8 mouse cellular contexts compared by ENCODE assay signal in the genomic region with DNA sequence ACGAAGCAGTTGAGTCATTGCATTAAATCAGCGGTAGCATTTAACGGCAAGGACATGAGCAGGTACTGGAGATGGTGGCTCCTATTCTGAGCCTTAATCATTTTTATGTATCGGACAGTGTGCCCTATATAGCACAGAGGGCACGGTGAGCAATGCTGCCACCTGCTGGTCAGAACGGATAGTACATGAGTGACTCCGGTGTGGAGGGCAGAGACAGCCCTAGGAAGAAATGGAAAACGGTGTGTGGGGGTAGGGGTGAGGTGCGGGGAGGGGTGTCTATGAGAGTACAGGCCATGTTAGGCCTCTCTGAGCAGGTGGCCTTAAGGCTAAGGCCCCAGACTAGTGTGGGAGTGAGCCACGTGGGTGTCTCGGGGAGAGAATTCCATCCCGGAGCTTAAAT. TPM values are rescaled to one million over a fixed set of nuclear protein-coding genes. Genes with fewer than 3 reads are reported as not detected.
DNase-seq lines count a peak whose midpoint lies in the region; ATAC-seq and TF ChIP-seq lines count a peak whose summit lies in the region.

No protein-coding gene starts in this region.

- TF ChIP-seq POLR2A in thymus, adult 2 months (IDR thresholded peaks at IDR 0.05; ENCODE audit: control insufficient read depth, extremely low read depth, insufficient read depth, low read length, poor library complexity) = no peak

- H3K4me3 ChIP-seq in intestine, postnatal 0 days (ENCODE audit: low read depth, low read length) = no peak overlapping the region
- no peak overlapping the region for H3K4me3 ChIP-seq in liver, embryonic 14.5 days (ENCODE audit: insufficient read depth in 1 of 2, low read depth in 2 of 2, low read length in 2 of 2)
- H3K4me3 ChIP-seq in neural tube, embryonic 11.5 days (ENCODE audit: low read depth, low read length) = no peak overlapping the region
- no peak overlapping the region for H3K4me3 ChIP-seq in thymus, adult 2 months (ENCODE audit: control insufficient read depth, insufficient read depth, low read length)

- H3K9ac ChIP-seq in intestine, postnatal 0 days (ENCODE audit: low read depth, low read length) = no peak overlapping the region
- H3K9ac ChIP-seq in liver, embryonic 14.5 days (replicated peaks) = no peak overlapping the region
- no peak overlapping the region for H3K9ac ChIP-seq in neural tube, embryonic 11.5 days (ENCODE audit: low read length)

- TF ChIP-seq CTCF in intestine, postnatal 0 days (IDR thresholded peaks at IDR 0.05; ENCODE audit: low read depth) = peak; percentile 91
- peak; percentile 97 for TF ChIP-seq CTCF in liver, embryonic 14.5 days (IDR thresholded peaks at IDR 0.05; ENCODE audit: low read depth)
- TF ChIP-seq CTCF in thymus, adult 2 months (IDR thresholded peaks at IDR 0.05; ENCODE audit: borderline replicate concordance, control insufficient read depth, extremely low read depth, insufficient read depth, low read length, poor library complexity) = peak; percentile 63; the same call in 1 of the 2 replicates

- H3K4me1 ChIP-seq in intestine, postnatal 0 days (replicated peaks; ENCODE audit: control insufficient read depth, insufficient read depth, low read length) = no peaks in the 10 kb centered on the region
- 0 out of 4 replicates have a peak, but pooled peaks cover 0 to 2% of the 10 kb centered on the region in 2 experiments for H3K4me1 ChIP-seq in liver, embryonic 14.5 days (replicated peaks; ENCODE audit: control insufficient read depth in 2 of 2, insufficient read depth in 2 of 2, low read length in 1 of 2)
- H3K4me1 ChIP-seq in neural tube, embryonic 11.5 days (ENCODE audit: control insufficient read depth, insufficient read depth, low read length) = no peaks in the 10 kb centered on the region; the same call in 1 of the 2 replicates
- H3K4me1 ChIP-seq in thymus, adult 2 months (replicated peaks; ENCODE audit: control insufficient read depth, insufficient read depth, low read length) = no peaks in the 10 kb centered on the region

- H3K36me3 ChIP-seq in intestine, postnatal 0 days (ENCODE audit: control insufficient read depth, insufficient read depth) = peaks cover 16% of the 10 kb centered on the region; the same call in 1 of the 2 replicates
- H3K36me3 ChIP-seq in liver, embryonic 14.5 days (replicated peaks; ENCODE audit: control insufficient read depth, insufficient read depth, low read depth) = peaks cover 19% of the 10 kb centered on the region
- no peaks in the 10 kb centered on the region; the same call in 1 of the 2 replicates for H3K36me3 ChIP-seq in neural tube, embryonic 11.5 days (ENCODE audit: control insufficient read depth, insufficient read depth, low read length)
- no peaks in the 10 kb centered on the region for H3K36me3 ChIP-seq in thymus, adult 2 months (ENCODE audit: control insufficient read depth, insufficient read depth, low read length)

- peak; percentile 36; the same call in 1 of the 2 replicates for ATAC-seq in intestine, postnatal 0 days
- peak; percentile 61; the same call in 1 of the 2 replicates for ATAC-seq in liver, embryonic 14.5 days (ENCODE audit: insufficient read depth)
- ATAC-seq in neural tube, embryonic 11.5 days (ENCODE audit: insufficient read depth, low FRiP score, low TSS enrichment) = peak; percentile 71; the same call in 1 of the 2 replicates

- DNase-seq in A20 (ENCODE audit: low read depth, low spot score) (peak; percentile 65), R1 (ENCODE audit: low read depth, low spot score) (peak; percentile 78)
- peak; percentile 71 to 74 for DNase-seq in cerebellum, postnatal 36 days
- DNase-seq in gastrocnemius, postnatal 10 days = peak; percentile 73
- peak in 1 of 3 experiments; percentile 40 for DNase-seq in liver, embryonic 14.5 days (ENCODE audit: low read depth in 3 of 3, low spot score in 3 of 3)
- DNase-seq in neural tube, embryonic 11.5 days (ENCODE audit: low spot score) = peak; percentile 77
- peak; percentile 67 for DNase-seq in thymus, adult 2 months

- TF ChIP-seq EP300 in liver, embryonic 14.5 days (IDR thresholded peaks at IDR 0.05; ENCODE audit: low read depth) = no peak

- H3K9me3 ChIP-seq in intestine, postnatal 0 days (ENCODE audit: control insufficient read depth) = no peaks in the 10 kb centered on the region
- no peaks in the 10 kb centered on the region for H3K9me3 ChIP-seq in liver, embryonic 14.5 days (ENCODE audit: control insufficient read depth, low read length)
- no peaks in the 10 kb centered on the region for H3K9me3 ChIP-seq in neural tube, embryonic 11.5 days (ENCODE audit: control insufficient read depth, low read length)

- H3K4me2 ChIP-seq in intestine, postnatal 0 days (replicated peaks; ENCODE audit: low read depth) = no peak overlapping the region
- H3K4me2 ChIP-seq in liver, embryonic 14.5 days (ENCODE audit: low read depth) = no peak overlapping the region
- H3K4me2 ChIP-seq in neural tube, embryonic 11.5 days (ENCODE audit: low read depth) = no peak overlapping the region

- no peaks in the 10 kb centered on the region for H3K27me3 ChIP-seq in intestine, postnatal 0 days (replicated peaks; ENCODE audit: control insufficient read depth, insufficient read depth, low read length)
- no peaks in the 10 kb centered on the region for H3K27me3 ChIP-seq in liver, embryonic 14.5 days (ENCODE audit: control insufficient read depth, insufficient read depth, low read length)
- H3K27me3 ChIP-seq in neural tube, embryonic 11.5 days (ENCODE audit: control insufficient read depth, insufficient read depth, low read length) = no peaks in the 10 kb centered on the region
- no peaks in the 10 kb centered on the region for H3K27me3 ChIP-seq in thymus, adult 2 months (ENCODE audit: control insufficient read depth, insufficient read depth, low read length)

- H3K27ac ChIP-seq in intestine, postnatal 0 days (ENCODE audit: low read depth, low read length) = no peak overlapping the region
- no peak overlapping the region for H3K27ac ChIP-seq in liver, embryonic 14.5 days
- H3K27ac ChIP-seq in neural tube, embryonic 11.5 days (ENCODE audit: low read depth, low read length) = no peak overlapping the region
- H3K27ac ChIP-seq in thymus, adult 2 months (ENCODE audit: control insufficient read depth, insufficient read depth, low read length) = no peak overlapping the region

- 25% methylated on average over 12 of the region's 12 CpGs for WGBS in intestine, postnatal 0 days
- 27% methylated on average over 12 of the region's 12 CpGs for WGBS in liver, embryonic 14.5 days (ENCODE audit: insufficient replicate concordance)
- WGBS in neural tube, embryonic 11.5 days = 33% methylated on average over 12 of the region's 12 CpGs
- 40% methylated on average over 12 of the region's 12 CpGs for WGBS in thymus, adult 2 months

RNA-seq across cellular contexts. Expression of a gene that starts 26.8 kb away (rescaled TPM):
- total RNA-seq in gastrocnemius, postnatal 10 days (2021) = 10 to 100 TPM; 11.5 to 15.3 TPM
- polyA plus RNA-seq in intestine, postnatal 0 days (2015; fragmentation: Nextera tagmentation; extraction: Ambion mirVana) = 8.7 and 12.3 TPM in 2 replicates
- 66.6 and 75.0 TPM in 2 replicates for polyA plus RNA-seq in liver, embryonic 14.5 days (2012; rRNA removed)
- 68.1 and 74.2 TPM in 2 replicates for polyA plus RNA-seq in liver, embryonic 14.5 days (2014; fragmentation: Nextera tagmentation; extraction: Ambion mirVana)
- polyA plus RNA-seq in neural tube, embryonic 11.5 days (2014; fragmentation: Nextera tagmentation; extraction: Ambion mirVana) = 32.7 and 34.0 TPM in 2 replicates
- 24.1 and 27.2 TPM in 2 replicates for polyA plus RNA-seq in thymus, adult 2 months (2012; rRNA removed)

RNA-seq across cellular contexts. Expression of a gene that starts 28.3 kb away (rescaled TPM):
- total RNA-seq in gastrocnemius, postnatal 10 days (2021) = under 1 TPM; 0.07 to 0.25 TPM
- polyA plus RNA-seq in intestine, postnatal 0 days (2015; fragmentation: Nextera tagmentation; extraction: Ambion mirVana) = 0.13 and 0.34 TPM in 2 replicates
- polyA plus RNA-seq in liver, embryonic 14.5 days (2012; rRNA removed) = 0.01 and 0.04 TPM in 2 replicates
- not detected in 2 replicates for polyA plus RNA-seq in liver, embryonic 14.5 days (2014; fragmentation: Nextera tagmentation; extraction: Ambion mirVana)
- polyA plus RNA-seq in neural tube, embryonic 11.5 days (2014; fragmentation: Nextera tagmentation; extraction: Ambion mirVana) = 2.9 TPM in 2 replicates
- 0.11 and 0.17 TPM in 2 replicates for polyA plus RNA-seq in thymus, adult 2 months (2012; rRNA removed)

RNA-seq across cellular contexts. Expression of a gene that starts 38.3 kb away (rescaled TPM):
- total RNA-seq in gastrocnemius, postnatal 10 days (2021) = 10 to 100 TPM; 88.5 to 91.3 TPM
- polyA plus RNA-seq in intestine, postnatal 0 days (2015; fragmentation: Nextera tagmentation; extraction: Ambion mirVana) = 191 and 196 TPM in 2 replicates
- 221 and 273 TPM in 2 replicates for polyA plus RNA-seq in liver, embryonic 14.5 days (2012; rRNA removed)
- polyA plus RNA-seq in liver, embryonic 14.5 days (2014; fragmentation: Nextera tagmentation; extraction: Ambion mirVana) = 461 and 495 TPM in 2 replicates
- 781 and 804 TPM in 2 replicates for polyA plus RNA-seq in neural tube, embryonic 11.5 days (2014; fragmentation: Nextera tagmentation; extraction: Ambion mirVana)
- 145 and 165 TPM in 2 replicates for polyA plus RNA-seq in thymus, adult 2 months (2012; rRNA removed)
